Mouse (Mus musculus) megakaryocyte, adult 5-6 weeks (primary cell): Measurements from ENCODE around the gene Klf7. TPM values are rescaled to one million over a fixed set of nuclear protein-coding genes. Genes with fewer than 3 reads are reported as not detected.

Experiments used
- ATAC-seq: 2 replicates; pipeline ENCODE4 v1.8.0; 2016; ENCODE audit warnings: mild to moderate bottlenecking, inconsistent platforms; ENCODE audit not compliant: poor library complexity, severe bottlenecking
- total RNA-seq, 2 experiments: library from RNA; stranded (forward) in 1 of 2; stranded (reverse) in 1 of 2; fragments of 153-499, 151-499 nt in 1 of 2; fragments of 221-1000, 200-1000 nt in 1 of 2; gene quantifications; 2 replicates each; pipeline versions ENCODE4 v1.2.3 to v1.2.4; 2015 to 2017

Gene Klf7
- total RNA-seq, 2 experiments from 2014 or later, result 8.3 to 11.9 TPM

DNA sequence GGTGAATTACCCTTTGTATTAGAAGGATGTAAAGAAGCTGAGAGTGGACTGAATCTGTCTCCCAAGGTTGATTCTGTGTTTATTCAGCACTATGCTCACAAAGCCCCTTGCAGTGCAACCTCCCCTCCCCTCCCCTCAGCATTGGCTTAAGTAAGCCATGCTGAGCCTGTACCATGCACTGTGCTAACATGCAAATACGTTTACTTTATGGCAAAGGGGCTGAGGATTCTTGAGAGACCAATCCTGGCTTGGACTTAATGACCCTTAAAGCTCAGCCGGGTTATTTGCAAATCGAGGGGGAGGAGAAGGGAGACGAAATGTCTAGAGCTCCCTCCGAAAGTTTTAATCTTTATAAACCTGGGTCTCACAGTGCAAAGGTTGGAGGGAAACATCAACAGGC is 16.0 kb downstream of the Klf7 start:
- ATAC-seq, result no peak

- no peak for ATAC-seq
Observed at GRCm38 (mm10) chr1:64105181-64105646, 16.9 kb downstream of the Klf7 start.

DNA sequence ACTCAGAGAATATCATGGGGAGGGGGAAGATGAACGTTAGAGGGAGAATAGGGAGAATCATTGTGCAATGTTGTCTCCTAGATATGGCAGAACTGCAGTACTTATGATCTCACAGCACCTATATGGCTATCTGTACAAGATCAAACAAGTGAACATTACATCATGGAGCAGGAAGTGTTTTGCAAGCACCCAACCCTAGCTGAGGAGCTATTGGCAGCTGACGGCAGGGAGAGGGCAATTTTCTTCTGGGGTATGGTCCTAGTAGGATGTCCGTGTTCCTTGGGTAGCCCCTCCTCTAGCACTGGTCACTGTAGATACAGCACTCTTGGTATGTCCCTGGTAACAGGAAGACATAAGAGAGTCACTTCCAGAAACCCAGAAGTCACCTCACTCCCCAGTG is 17.4 kb downstream of the Klf7 start:
- peak; percentile 81 for ATAC-seq

GRCm38 (mm10) chr1:64101331-64101730 is 20.8 kb downstream of the Klf7 start:
- 0 out of 2 replicates have a peak, but pooled peaks have one; percentile 26 for ATAC-seq

DNA sequence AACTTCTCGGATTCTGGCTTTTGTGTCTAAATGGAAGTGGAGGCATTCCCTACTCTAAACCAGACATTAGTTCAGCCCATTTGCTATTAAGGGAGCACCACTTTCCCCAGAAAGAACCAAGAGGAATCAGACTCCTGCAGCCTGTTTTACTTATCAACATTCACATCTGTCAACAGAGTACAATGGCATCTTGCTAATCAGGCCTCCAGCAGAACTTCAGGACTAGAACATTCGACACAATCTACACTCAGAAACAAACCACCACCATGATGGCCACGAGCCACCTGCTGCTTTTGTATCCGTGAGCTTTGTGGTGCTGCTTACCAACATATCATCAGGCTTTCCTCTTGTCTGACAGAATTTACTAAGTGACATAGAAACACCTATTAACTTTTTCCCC is 23.3 kb downstream of the Klf7 start:
- ATAC-seq, result no peak

- no peak for ATAC-seq
Observed at GRCm38 (mm10) chr1:64097640-64098287, 24.3 kb downstream of the Klf7 start.

DNA sequence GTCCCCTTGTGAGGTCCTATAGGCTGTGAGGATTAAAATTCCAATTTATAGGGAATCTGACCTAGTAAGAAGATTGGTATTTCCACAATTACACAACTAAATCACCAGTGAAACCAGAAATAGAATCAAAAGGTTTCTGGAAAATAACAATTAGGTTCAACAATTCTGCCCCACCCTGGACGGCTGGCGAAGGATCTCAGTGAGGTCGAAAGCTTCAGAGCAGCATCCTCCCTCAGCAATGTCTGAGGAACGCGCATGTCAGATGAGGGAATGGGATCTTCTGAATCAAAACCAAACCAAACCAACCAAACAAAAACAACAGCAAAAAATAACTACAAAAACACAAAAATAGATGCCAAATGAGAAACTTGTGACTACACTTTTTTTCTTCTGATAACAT is 29.1 kb downstream of the Klf7 start:
- ATAC-seq, result no peak

GRCm38 (mm10) chr1:64091591-64091990 is 30.5 kb downstream of the Klf7 start:
- no peak for ATAC-seq

DNA sequence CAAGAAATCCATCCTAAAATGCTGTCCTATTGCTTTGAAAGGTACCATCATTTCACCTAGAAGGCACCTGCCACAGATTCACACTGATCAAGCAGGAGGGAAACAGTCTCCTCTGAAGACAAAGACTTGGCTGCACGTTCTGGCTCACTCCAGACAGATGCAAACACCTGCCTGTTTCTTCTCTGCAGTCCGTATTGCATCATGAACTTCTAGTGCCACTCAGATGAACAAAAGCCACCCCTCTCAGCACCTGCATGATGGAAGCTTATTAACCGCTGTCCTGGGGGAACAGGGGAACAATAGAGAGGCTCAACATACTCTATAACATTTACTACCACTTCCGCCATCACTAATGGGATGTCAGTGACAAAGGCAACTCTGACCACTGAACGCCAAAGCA is 31.5 kb downstream of the Klf7 start:
- no peak for ATAC-seq

GRCm38 (mm10) chr1:64089691-64090090 is 32.4 kb downstream of the Klf7 start:
- no peak for ATAC-seq

DNA sequence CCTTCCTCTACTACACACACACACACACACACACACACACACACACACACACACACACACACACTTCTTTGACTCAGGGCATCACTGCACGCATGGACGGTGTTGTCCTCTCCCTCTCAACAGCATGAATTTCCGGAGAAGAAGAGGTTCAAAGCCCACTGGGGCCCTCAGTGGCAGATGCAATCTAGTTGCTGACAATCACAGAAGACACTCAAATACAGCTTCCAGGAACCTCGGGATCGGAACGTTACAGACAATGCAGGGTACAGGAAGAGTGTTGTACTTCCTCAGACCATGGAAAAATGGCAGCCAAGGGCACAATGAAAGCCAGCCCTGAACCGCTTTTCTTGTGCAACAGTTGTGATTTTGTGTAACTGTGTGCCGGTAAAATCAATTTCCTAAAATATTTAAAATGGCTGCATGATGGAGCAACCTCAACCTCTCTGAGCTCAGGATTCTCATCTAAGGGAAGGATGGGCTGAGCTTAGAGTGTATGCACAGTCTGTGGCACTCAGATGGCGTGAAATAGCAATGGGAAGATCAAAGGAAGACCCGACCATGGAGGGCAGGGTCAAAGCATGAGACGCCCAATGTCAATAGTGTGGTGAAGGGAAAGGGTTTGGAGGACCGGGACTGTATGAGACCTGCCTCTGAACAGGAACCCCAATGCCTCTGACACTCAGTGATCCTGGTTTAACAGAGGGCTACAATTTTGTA is 33.3 kb downstream of the Klf7 start:
- peak; percentile 55 for ATAC-seq

DNA sequence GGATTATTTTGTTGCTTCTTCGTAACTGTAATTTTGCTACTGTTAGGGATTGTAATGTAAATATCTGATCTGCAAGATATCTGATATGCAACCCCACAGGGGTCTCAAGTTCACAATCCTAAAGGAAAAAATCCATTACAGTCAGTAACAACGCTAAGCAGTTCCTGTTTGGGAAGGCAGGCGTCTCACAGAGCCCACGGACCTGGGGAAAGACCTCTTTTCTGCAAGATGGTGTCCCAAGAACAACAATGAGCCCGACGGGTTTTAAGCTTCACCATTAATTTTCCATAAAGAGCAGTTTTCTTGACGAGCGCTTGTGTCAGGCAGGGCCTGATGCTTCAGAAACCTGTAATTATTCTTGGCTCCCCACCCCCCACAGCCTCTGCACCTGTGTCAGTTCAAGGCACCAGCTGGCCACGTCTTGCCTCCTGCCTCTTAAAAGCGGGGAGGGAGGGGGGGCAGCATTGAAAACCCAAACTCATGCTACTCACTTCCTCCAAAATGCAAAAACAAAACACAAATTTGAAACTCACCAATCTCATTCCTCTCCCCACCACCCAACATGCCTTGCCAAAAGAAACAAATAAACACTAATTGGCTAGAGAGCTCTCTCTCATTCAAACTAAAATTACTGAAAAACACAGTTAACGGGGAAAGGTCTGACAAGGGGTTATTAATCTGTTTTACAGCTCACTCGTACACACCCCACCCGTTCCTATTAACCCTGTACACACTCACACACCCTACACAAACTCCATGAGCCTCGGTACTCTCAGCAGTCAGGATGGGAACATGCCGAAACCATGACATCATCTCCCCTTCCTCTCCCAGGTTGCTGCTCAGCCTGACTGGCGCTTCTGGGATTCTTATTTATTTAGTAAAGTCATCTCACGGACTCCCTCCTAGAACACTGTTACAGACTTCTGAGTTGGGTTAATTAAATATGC is 34.2 kb downstream of the Klf7 start:
- peak; percentile 53 for ATAC-seq

DNA sequence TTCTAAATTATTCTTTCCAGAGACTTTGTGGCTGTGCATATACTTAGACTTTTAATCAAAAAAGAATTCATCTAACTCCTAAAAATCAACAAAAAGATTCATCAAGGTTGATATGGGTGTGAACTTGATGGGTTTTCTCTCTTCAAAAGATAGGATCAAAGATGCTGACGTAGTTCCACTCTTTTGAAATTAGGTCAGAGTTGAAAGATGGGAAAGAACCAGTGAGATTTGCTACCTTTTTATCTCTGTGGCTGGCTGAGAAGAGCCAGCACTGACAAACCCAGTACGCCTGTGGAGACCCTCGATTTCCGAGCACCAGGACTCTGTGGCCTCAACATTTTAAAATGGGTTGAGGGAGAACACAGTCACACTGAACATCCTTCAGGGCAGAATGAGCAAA is 36.2 kb downstream of the Klf7 start:
- ATAC-seq, result no peak

- ATAC-seq, result no peak
Observed at GRCm38 (mm10) chr1:64085361-64085760, 36.7 kb downstream of the Klf7 start.

DNA sequence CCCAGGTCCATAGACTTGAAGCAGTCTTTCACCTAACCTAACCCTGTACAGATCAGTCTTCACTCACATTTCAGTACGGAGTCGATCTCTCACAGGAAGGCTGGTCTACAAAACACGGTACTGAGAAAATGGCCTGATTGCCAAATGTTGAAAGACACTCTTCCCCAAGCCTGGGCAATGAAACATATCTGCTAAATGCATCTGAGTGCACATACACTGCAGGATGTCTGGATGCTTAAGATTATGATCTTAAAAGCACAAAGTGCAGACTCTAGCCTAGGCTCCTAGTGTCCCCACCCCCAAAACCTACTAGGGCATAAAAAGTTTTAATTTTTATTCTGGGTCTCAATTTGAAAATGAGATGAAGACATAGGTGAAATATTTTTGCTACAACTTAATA is 37.4 kb downstream of the Klf7 start:
- ATAC-seq, result no peak

- no peak for ATAC-seq
Observed at GRCm38 (mm10) chr1:64081791-64082190, 40.3 kb downstream of the Klf7 start.

DNA sequence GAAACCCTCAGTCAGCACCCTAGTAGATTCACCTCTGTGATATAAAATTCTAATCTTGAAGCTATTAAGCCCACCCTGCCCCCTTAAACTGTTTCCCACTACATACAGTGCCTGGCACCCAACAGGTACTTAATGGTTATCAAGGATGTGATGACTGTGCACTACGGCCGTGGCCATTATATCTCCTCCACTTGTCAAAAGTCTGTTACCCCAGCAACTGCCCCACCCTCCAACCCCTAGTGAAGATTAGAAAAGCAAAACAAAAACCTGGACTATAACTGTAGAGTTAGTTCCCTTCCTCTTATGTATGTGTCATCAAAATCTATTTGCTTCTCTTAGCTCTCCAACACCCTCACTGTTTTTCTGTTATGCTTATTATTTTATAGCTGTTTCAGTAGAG is 40.9 kb downstream of the Klf7 start:
- ATAC-seq, result peak; percentile 31

DNA sequence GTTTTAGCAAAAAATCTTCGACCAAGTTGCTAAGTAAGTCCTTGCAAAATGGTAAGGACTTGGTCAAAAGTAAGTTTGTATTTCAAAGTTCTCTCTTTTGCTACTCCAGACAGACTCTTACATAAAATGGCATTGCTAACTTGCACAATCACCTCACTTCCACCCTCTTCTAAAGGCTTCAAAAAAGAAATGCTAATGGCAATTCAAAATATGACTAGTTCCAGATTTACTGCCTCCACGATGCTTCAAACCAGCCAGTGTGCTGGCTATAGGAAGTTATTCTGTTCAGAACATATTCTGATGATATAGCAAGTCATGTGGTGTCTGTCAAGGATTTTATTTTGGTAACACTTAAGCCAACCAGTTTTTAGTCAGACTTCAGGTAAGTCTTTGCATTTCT is 41.8 kb downstream of the Klf7 start:
- ATAC-seq, result peak; percentile 12; the same call in 1 of the 2 replicates

DNA sequence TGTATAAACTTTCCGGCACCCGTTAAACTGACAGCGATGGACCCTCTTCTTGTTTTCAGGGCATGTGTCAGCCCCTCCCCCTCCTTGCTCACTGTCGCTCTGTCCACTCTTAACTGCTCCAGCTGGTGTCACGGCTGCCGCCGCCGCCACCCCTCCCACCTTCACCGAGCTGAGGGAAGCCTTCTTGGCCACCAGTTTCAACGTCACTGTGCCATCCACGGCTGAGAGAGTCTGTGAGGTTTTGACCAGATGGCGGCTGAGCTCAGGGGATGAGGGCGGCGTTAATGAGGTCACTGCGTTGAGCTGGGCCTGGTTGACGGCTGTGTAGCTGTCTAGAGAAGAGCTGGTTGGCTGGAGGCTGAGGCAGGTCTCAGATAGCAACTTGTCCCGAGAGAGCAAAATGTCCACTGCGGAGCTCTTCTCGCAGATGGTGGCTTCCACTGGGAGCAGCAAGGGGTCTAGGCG is 43.3 kb downstream of the Klf7 start:
- peak; percentile 28 for ATAC-seq

- ATAC-seq, result peak; percentile 78
Observed at GRCm38 (mm10) chr1:64078011-64078746, 43.9 kb downstream of the Klf7 start.
